Mouse (Mus musculus): ENCODE measurements around the gene Adk. TPM values are rescaled to one million over a fixed set of nuclear protein-coding genes. Genes with fewer than 3 reads are reported as not detected.

Gene Adk
- 184 and 223 TPM in 2 replicates for polyA plus RNA-seq (2015; fragmentation: Nextera tagmentation; extraction: Ambion mirVana)

- Histone ChIP-seq H3K27me3 (no peaks in the 10 kb centered on the region), H3K9ac (peak within 1 kb of the TSS; percentile 79), H3K9me3 (replicated peaks) (no peaks in the 10 kb centered on the region), H3K4me1 (replicated peaks) (peaks cover 23% of the 10 kb centered on the region), H3K4me3 (peak within 1 kb of the TSS; percentile 77), H3K36me3 (no peaks in the 10 kb centered on the region), H3K4me2 (peak within 1 kb of the TSS; percentile 94), H3K27ac (peak within 1 kb of the TSS; percentile 91)
- WGBS: under 1% methylated on average over 47 of the region's 48 CpGs
- peak; percentile 95 for ATAC-seq (replicated peaks; ENCODE audit: insufficient number of reproducible peaks, insufficient read depth, low FRiP score, low read depth)
Measured at GRCm38 (mm10) chr14:21052112-21052780, at the start of gene Adk, which contains the start of gene Ap3m1. Adk (plus strand) TSS chr14:21052574. Ap3m1 (minus strand) TSS chr14:21052508.

GRCm38 (mm10) chr14:21013800-21014334, 38.5 kb upstream of the Adk start:
- Histone ChIP-seq H3K4me3 (no peak overlapping the region), H3K4me2 (no peak overlapping the region), H3K27ac (no peak overlapping the region), H3K27me3 (no peaks in the 10 kb centered on the region), H3K4me1 (replicated peaks) (no peaks in the 10 kb centered on the region), H3K9me3 (replicated peaks) (no peaks in the 10 kb centered on the region), H3K9ac (no peak overlapping the region), H3K36me3 (peaks cover 70% of the 10 kb centered on the region)
- WGBS: 81% methylated on average over 5 of the region's 5 CpGs
- ATAC-seq (replicated peaks; ENCODE audit: insufficient number of reproducible peaks, insufficient read depth, low FRiP score, low read depth): no peak

- Histone ChIP-seq H3K4me1 (replicated peaks) (no peaks in the 10 kb centered on the region), H3K4me3 (no peak overlapping the region), H3K27me3 (no peaks in the 10 kb centered on the region), H3K9me3 (replicated peaks) (no peaks in the 10 kb centered on the region), H3K27ac (no peak overlapping the region), H3K9ac (no peak overlapping the region), H3K36me3 (peaks cover 79% of the 10 kb centered on the region), H3K4me2 (no peak overlapping the region)
- no peak for ATAC-seq (replicated peaks; ENCODE audit: insufficient number of reproducible peaks, insufficient read depth, low FRiP score, low read depth)
- WGBS: 90% methylated on average over 5 of the region's 5 CpGs
Measured at GRCm38 (mm10) chr14:21017871-21018270, 34.5 kb upstream of the Adk start.

GRCm38 (mm10) chr14:21018977-21019376, 33.4 kb upstream of the Adk start:
- no peak overlapping the region for H3K27ac ChIP-seq
- no peaks in the 10 kb centered on the region for H3K9me3 ChIP-seq (replicated peaks)
- H3K4me2 ChIP-seq: no peak overlapping the region
- 0 out of 2 replicates have a peak, but pooled peaks have one; percentile 35 for ATAC-seq (replicated peaks; ENCODE audit: insufficient number of reproducible peaks, insufficient read depth, low FRiP score, low read depth)
- H3K4me3 ChIP-seq: no peak overlapping the region
- WGBS: 58% methylated on average over 3 of the region's 3 CpGs
- no peaks in the 10 kb centered on the region for H3K27me3 ChIP-seq
- H3K4me1 ChIP-seq (replicated peaks): no peaks in the 10 kb centered on the region
- no peak overlapping the region for H3K9ac ChIP-seq
- peaks cover 79% of the 10 kb centered on the region for H3K36me3 ChIP-seq

GRCm38 (mm10) chr14:21020435-21020834, 31.9 kb upstream of the Adk start:
- no peaks in the 10 kb centered on the region for H3K4me1 ChIP-seq (replicated peaks)
- no peak overlapping the region for H3K4me2 ChIP-seq
- ATAC-seq (replicated peaks; ENCODE audit: insufficient number of reproducible peaks, insufficient read depth, low FRiP score, low read depth): no peak
- no peaks in the 10 kb centered on the region for H3K27me3 ChIP-seq
- H3K36me3 ChIP-seq: peaks cover 86% of the 10 kb centered on the region
- 94% methylated on average over 8 of the region's 8 CpGs for WGBS
- no peaks in the 10 kb centered on the region for H3K9me3 ChIP-seq (replicated peaks)
- no peak overlapping the region for H3K27ac ChIP-seq
- H3K4me3 ChIP-seq: no peak overlapping the region
- no peak overlapping the region for H3K9ac ChIP-seq

- Histone ChIP-seq H3K9ac (no peak overlapping the region), H3K9me3 (replicated peaks) (no peaks in the 10 kb centered on the region), H3K4me2 (no peak overlapping the region), H3K36me3 (peaks cover 96% of the 10 kb centered on the region), H3K4me1 (replicated peaks) (peaks cover 9% of the 10 kb centered on the region; the same call in 1 of the 2 replicates), H3K27me3 (no peaks in the 10 kb centered on the region), H3K27ac (no peak overlapping the region), H3K4me3 (no peak overlapping the region)
- no peak for ATAC-seq (replicated peaks; ENCODE audit: insufficient number of reproducible peaks, insufficient read depth, low FRiP score, low read depth)
Measured at GRCm38 (mm10) chr14:21027542-21027941, 24.8 kb upstream of the Adk start.

GRCm38 (mm10) chr14:21029025-21029659, 23.2 kb upstream of the Adk start:
- Histone ChIP-seq H3K36me3 (peaks cover 95% of the 10 kb centered on the region), H3K9me3 (replicated peaks) (no peaks in the 10 kb centered on the region), H3K9ac (no peak overlapping the region), H3K27me3 (no peaks in the 10 kb centered on the region), H3K4me2 (no peak overlapping the region), H3K27ac (no peak overlapping the region), H3K4me1 (replicated peaks) (peaks cover 9% of the 10 kb centered on the region; the same call in 1 of the 2 replicates), H3K4me3 (no peak overlapping the region)
- ATAC-seq (replicated peaks; ENCODE audit: insufficient number of reproducible peaks, insufficient read depth, low FRiP score, low read depth): 0 out of 2 replicates have a peak, but pooled peaks have one; percentile 20
- WGBS: 72% methylated on average over 11 of the region's 11 CpGs

- Histone ChIP-seq H3K4me2 (no peak overlapping the region), H3K36me3 (peaks cover 86% of the 10 kb centered on the region), H3K9ac (no peak overlapping the region), H3K9me3 (replicated peaks) (no peaks in the 10 kb centered on the region), H3K27me3 (no peaks in the 10 kb centered on the region), H3K4me3 (no peak overlapping the region), H3K27ac (peak overlapping the region; percentile 63), H3K4me1 (replicated peaks) (peaks cover 9% of the 10 kb centered on the region; the same call in 1 of the 2 replicates)
- WGBS: 73% methylated on average over 6 of the region's 6 CpGs
- peak; percentile 89 for ATAC-seq (replicated peaks; ENCODE audit: insufficient number of reproducible peaks, insufficient read depth, low FRiP score, low read depth)
Measured at GRCm38 (mm10) chr14:21031783-21032511, 20.4 kb upstream of the Adk start.

GRCm38 (mm10) chr14:21034271-21034670, 18.1 kb upstream of the Adk start:
- peaks cover 80% of the 10 kb centered on the region for H3K36me3 ChIP-seq
- WGBS: 86% methylated on average over 4 of the region's 4 CpGs

GRCm38 (mm10) chr14:21034791-21035190, 17.6 kb upstream of the Adk start:
- no peak overlapping the region for H3K4me3 ChIP-seq
- no peaks in the 10 kb centered on the region for H3K27me3 ChIP-seq
- ATAC-seq (replicated peaks; ENCODE audit: insufficient number of reproducible peaks, insufficient read depth, low FRiP score, low read depth): no peak
- peaks cover 79% of the 10 kb centered on the region for H3K36me3 ChIP-seq
- 91% methylated on average over 3 of the region's 3 CpGs for WGBS
- H3K9me3 ChIP-seq (replicated peaks): no peaks in the 10 kb centered on the region
- no peak overlapping the region for H3K27ac ChIP-seq
- H3K4me2 ChIP-seq: no peak overlapping the region
- no peak overlapping the region for H3K9ac ChIP-seq
- H3K4me1 ChIP-seq (replicated peaks): peaks cover 7% of the 10 kb centered on the region; the same call in 1 of the 2 replicates

More at GRCm38 (mm10) chr14:21034271-21034670, 18.1 kb upstream of the Adk start:
- no peak overlapping the region for H3K27ac ChIP-seq
- no peaks in the 10 kb centered on the region for H3K9me3 ChIP-seq (replicated peaks)
- no peak for ATAC-seq (replicated peaks; ENCODE audit: insufficient number of reproducible peaks, insufficient read depth, low FRiP score, low read depth)
- H3K4me3 ChIP-seq: no peak overlapping the region
- H3K9ac ChIP-seq: no peak overlapping the region
- no peaks in the 10 kb centered on the region for H3K27me3 ChIP-seq
- peaks cover 7% of the 10 kb centered on the region; the same call in 1 of the 2 replicates for H3K4me1 ChIP-seq (replicated peaks)
- no peak overlapping the region for H3K4me2 ChIP-seq

- peaks cover 3% of the 10 kb centered on the region; the same call in 1 of the 2 replicates for H3K4me1 ChIP-seq (replicated peaks)
- H3K9me3 ChIP-seq (replicated peaks): no peaks in the 10 kb centered on the region
- H3K36me3 ChIP-seq: peaks cover 40% of the 10 kb centered on the region
- no peak overlapping the region for H3K4me2 ChIP-seq
- no peak overlapping the region for H3K9ac ChIP-seq
- no peak overlapping the region for H3K4me3 ChIP-seq
- no peak for ATAC-seq (replicated peaks; ENCODE audit: insufficient number of reproducible peaks, insufficient read depth, low FRiP score, low read depth)
- 63% methylated on average over 12 of the region's 12 CpGs for WGBS
- H3K27ac ChIP-seq: no peak overlapping the region
- H3K27me3 ChIP-seq: no peaks in the 10 kb centered on the region
Measured at GRCm38 (mm10) chr14:21039077-21039476, 13.3 kb upstream of the Adk start.

Data from heart, embryonic 15.5 days (tissue).